Mouse (Mus musculus): ENCODE results near the gene Dand5. TPM values are rescaled to one million over a fixed set of nuclear protein-coding genes. Genes with fewer than 3 reads are reported as not detected.

The Dand5 gene
- total RNA-seq, 4 experiments from 2014 or later: 8.4 to 9.7 (median 8.9) TPM

DNA sequence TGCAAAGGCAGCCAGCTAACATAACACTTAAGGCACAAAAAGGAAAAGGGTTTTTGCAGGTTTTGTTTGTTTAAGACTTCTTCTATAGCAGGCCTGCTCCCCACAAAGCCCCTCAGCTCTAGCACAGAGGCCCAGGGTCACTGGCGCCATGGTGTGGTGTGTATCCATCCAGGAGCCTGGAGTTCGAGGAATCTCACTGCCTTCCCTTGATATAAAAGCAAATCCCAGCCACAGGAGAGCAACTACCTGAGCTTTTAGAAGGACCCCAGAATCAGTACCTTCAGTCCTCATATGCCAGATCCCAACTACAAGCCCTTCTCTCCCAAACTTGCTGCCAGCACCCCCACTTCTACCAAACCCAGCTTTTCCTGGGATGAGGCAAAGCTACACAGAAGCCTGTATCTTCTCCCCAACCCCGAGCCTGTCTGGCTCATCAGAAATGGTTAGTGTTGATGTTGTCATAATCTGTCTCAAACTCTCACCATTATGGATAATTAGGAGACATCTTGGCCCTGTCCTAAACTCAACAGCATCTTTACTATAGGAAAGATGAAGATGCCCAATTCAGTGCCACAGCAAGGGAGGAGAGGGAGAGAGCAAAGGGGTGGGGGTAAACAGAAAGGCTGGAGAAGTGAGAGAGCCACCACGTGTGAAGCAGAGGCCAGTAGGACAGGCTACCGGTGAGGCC, 51.5 kb downstream of the Dand5 start:
- no peak for DNase-seq (ENCODE audit: low spot score in 2 of 2)

DNA sequence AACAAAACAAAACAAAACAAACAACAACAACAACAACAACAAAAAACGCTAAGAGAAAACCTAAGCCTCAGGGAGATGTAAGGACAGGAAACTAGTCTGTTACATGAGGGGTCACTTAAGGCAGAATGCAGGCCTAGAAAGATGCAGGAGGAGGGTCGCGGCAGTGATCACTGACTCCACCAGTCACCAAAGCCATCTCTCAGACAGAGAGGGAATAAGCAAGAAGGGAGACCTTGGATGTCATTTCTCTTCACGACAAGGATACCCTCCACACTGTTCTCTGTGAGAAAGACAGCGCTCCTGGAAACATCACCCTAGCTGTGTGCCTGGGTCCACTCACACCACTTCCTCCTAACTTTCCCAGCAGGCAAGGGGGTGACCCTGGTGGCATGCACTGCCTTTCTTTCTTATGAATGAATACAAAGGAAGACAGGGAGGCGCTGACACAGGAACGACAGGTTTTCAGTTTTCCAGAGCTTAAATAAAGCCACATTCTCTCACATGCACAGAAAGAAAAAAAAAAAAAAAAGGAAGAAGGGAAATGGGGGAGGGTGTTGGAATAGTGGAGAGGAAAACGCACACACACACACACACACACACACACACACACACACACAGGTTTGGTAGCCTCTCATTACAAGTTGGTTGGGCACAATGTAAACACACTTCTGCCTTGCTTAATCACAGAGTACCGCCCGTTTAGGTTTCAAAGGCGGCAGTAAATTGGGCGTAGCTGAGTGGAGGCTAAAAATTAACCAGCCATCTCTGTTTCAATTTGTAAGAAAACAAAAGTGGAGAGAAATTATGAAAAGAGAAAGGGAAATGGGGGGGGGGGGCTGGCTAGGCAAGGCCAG, 52.3 kb downstream of the Dand5 start:
- DNase-seq (ENCODE audit: low spot score in 2 of 2): no peak

DNA sequence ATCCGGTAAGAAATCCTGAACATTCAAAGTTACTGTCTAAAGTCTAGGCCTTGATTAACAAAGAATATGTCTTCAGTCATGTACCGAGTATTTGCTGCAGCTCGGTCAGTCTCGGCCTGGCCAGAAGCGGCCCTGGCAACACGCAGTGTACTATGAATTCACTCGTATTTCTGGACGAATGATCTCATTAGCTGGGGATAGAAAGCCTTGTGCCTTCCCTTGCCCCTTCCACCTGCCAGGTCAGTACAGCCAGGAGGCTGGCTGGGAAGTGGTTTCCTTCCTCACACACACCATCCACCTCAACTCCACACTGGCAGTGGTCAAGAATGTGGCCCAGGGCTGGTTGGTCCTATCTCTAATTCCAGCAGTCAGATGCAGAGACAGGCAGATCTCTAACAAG, 53.3 kb downstream of the Dand5 start:
- DNase-seq (ENCODE audit: low spot score in 2 of 2): no peak

DNA sequence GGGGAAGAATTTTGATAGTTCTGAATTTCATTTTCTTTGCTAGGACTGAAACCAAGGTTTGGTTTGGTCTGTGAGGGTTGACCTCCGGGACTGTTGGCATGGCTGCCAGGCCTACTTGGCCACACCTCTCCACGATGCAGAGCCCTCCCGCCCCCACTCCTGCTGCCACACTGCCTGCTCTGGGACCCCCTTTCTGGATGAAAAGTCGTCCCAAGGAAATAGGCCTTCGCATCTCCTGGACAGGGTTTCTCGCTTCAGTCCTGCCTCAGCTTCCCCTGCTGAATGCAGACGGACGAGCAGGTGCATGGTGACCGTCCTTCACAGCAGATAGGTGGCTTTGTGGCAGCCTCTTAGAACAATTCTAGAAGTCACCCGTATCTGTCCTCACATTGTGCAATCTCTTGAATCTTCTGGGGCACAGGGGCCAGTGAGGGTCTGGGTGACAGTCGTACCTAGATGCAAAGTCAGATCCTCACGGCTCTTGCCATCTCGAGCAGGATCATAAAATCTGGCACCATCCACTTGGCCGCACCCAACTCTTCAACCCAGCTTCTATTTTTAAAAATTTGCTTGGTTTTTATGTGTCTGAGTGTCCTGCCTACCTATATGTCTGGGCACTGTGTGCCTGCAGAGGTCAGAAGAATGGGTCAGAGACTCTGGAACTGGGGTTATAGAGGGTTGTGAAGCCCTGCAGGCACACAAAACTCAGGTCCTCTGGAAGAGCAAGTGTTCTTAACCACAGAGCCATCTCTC, 54.1 kb downstream of the Dand5 start:
- no peak for DNase-seq (ENCODE audit: low spot score in 2 of 2)

DNA sequence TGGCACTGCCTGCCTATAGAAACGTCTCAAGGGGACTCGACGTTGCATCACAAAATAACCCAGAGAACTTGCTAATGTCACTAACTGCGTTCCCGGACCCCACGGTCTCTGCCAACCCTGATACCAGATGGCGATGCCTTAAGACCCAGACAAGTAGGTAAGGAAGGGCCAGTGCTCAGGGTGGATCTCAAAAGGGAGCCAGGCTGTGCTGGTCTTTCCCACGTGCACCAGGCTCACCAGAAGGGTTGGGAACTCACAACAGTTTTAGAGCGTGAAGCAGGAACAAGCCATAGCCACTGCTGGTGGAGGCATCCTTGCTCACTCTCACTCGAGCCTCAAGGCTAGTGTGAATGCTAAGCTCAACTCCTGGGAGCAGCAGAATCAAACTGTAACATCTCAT, 55.4 kb downstream of the Dand5 start:
- no peak for DNase-seq (ENCODE audit: low spot score in 2 of 2)

DNA sequence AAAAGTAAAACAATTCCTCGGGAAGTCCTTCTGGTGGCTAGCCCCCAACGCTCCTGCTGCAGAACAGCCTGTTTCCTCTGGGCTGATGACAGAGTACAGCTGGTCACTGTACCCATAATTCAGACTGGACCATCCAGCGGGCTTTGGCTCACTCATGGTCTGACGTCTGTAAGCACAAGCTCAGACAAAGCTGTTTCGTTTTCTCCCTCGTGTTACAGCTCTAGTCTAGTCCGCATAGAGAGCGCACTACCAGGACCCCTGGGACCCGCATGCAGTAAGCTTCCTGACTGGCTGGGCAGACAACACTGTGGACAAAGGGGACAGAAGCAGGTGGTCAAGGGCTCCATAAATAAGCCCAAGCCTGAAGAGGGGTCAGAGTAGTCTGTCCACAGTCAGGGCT, 56.2 kb downstream of the Dand5 start:
- DNase-seq (ENCODE audit: low spot score in 2 of 2): no peak

DNA sequence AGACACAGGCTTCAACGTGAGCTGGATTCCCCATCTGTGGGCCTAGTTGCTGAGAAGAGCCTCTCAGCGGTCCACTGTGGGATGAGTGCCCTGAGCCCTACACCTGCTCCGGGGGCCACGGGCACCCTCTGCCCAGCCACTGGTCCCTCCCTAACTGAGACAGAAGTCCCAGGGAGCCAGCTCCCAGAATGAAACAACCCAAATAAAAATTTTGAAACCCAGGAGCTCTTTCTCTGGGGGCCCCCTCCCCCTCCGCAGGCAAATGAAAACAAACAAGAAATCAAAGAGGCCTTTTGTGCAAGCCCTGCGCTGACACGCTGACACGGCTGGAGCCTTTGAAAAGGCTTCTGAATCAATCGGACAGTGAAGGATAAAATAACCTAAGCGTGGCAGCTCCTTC, 57.0 kb downstream of the Dand5 start:
- no peak for DNase-seq (ENCODE audit: low spot score in 2 of 2)

Small RNA genes lying within 50 kb of the gene (microRNA-seq; reads per million reads assigned to microRNA genes)
- gene Mir7069: 7.9 to 17.7 reads per million in 2 experiments

Other genes starting within 250 kb of the Dand5 start
- 10 to 100 TPM in 2 of 4 experiments, 1 to 10 TPM in 2; 5.9 to 15.8 (median 8.9) TPM for gene Ier2, start 160.0 kb downstream of the Dand5 start, total RNA-seq (2022)
- 100 to 1,000 TPM; 101 to 105 (median 103) TPM for gene Trmt1, start 136.5 kb downstream of the Dand5 start, total RNA-seq (2022)
- 10 to 100 TPM; 88.5 to 97.6 (median 93.9) TPM for gene Nacc1, start 135.0 kb downstream of the Dand5 start, total RNA-seq (2022)
- gene Lyl1, start 121.4 kb downstream of the Dand5 start, total RNA-seq (2022): 1 to 10 TPM; 2.2 to 4.5 (median 3.4) TPM
- under 1 TPM in 1 of 4 experiments, not detected in 3; 0.55 TPM for gene G430095P16Rik, start 99.8 kb downstream of the Dand5 start, total RNA-seq (2022)
- 100 to 1,000 TPM; 352 to 438 (median 370) TPM for gene Nfix, start 22.5 kb downstream of the Dand5 start, total RNA-seq (2022)
- gene Gadd45gip1, start 8.7 kb upstream of the Dand5 start, total RNA-seq (2022): 10 to 100 TPM; 23.3 to 28.4 (median 24.7) TPM
- 10 to 100 TPM; 72.4 to 90.1 (median 79.4) TPM for gene Rad23a, start 17.8 kb upstream of the Dand5 start, total RNA-seq (2022)
- 100 to 1,000 TPM; 333 to 426 (median 383) TPM for gene Calr, start 24.1 kb upstream of the Dand5 start, total RNA-seq (2022)
- gene Farsa, start 34.2 kb upstream of the Dand5 start, total RNA-seq (2022): 10 to 100 TPM; 39.6 to 48.5 (median 43.7) TPM
- gene Syce2, start 49.3 kb upstream of the Dand5 start, total RNA-seq (2022): 1 to 10 TPM; 6.3 to 8.0 (median 6.8) TPM
- 10 to 100 TPM; 29.8 to 43.0 (median 36.5) TPM for gene Gcdh, start 71.1 kb upstream of the Dand5 start, total RNA-seq (2022)
- not detected for gene Klf1, start 79.1 kb upstream of the Dand5 start, total RNA-seq (2022)
- gene Dnase2a, start 85.7 kb upstream of the Dand5 start, total RNA-seq (2022): 10 to 100 TPM in 1 of 4 experiments, 1 to 10 TPM in 3; 5.0 to 12.2 (median 7.1) TPM
- gene Mast1, start 114.5 kb upstream of the Dand5 start, total RNA-seq (2022): 10 to 100 TPM; 69.1 to 76.7 (median 74.1) TPM
- 1 to 10 TPM; 1.2 to 1.5 (median 1.3) TPM for gene Rtbdn, start 124.2 kb upstream of the Dand5 start, total RNA-seq (2022)
- 1 to 10 TPM in 1 of 4 experiments, not detected in 3; 1.8 TPM for gene Gm49661, start 146.6 kb upstream of the Dand5 start, total RNA-seq (2022)
- 100 to 1,000 TPM; 328 to 384 (median 347) TPM for gene Prdx2, start 146.8 kb upstream of the Dand5 start, total RNA-seq (2022)
- 10 to 100 TPM; 45.9 to 60.0 (median 49.6) TPM for gene Rnaseh2a, start 146.9 kb upstream of the Dand5 start, total RNA-seq (2022)
- 10 to 100 TPM; 39.3 to 88.9 (median 65.7) TPM for gene Junb, start 155.9 kb upstream of the Dand5 start, total RNA-seq (2022)
- 10 to 100 TPM in 2 of 4 experiments, 1 to 10 TPM in 2; 9.0 to 13.0 (median 10.3) TPM for gene Hook2, start 167.8 kb upstream of the Dand5 start, total RNA-seq (2022)
- gene Best2, start 191.7 kb upstream of the Dand5 start, total RNA-seq (2022): not detected
- gene Asna1, start 202.5 kb upstream of the Dand5 start, total RNA-seq (2022): 100 to 1,000 TPM; 126 to 130 (median 127) TPM
- gene Trir, start 204.0 kb upstream of the Dand5 start, total RNA-seq (2022): 100 to 1,000 TPM; 100 to 127 (median 115) TPM
- gene Tnpo2, start 214.1 kb upstream of the Dand5 start, total RNA-seq (2022): 100 to 1,000 TPM; 134 to 186 (median 156) TPM
- 10 to 100 TPM; 20.1 to 22.0 (median 21.1) TPM for gene Fbxw9, start 237.2 kb upstream of the Dand5 start, total RNA-seq (2022)
- gene Gm5741, start 245.2 kb upstream of the Dand5 start, total RNA-seq (2022): not detected
- 10 to 100 TPM; 63.5 to 75.3 (median 64.9) TPM for gene Dhps, start 248.9 kb upstream of the Dand5 start, total RNA-seq (2022)

All from left cerebral cortex, adult 8-10 months (tissue).